Mouse (Mus musculus): ENCODE data around the gene Agbl3.

GRCm38 (mm10) chr6:34874101-34874921 is 94.1 kb downstream of the Agbl3 start:
- TF ChIP-seq CTCF (IDR thresholded peaks at IDR 0.05; ENCODE audit: borderline replicate concordance, insufficient read depth, low read depth, low read length) (no peak), POLR2A (IDR thresholded peaks at IDR 0.05; ENCODE audit: borderline replicate concordance, insufficient read depth, low read length) (no peak)

Measured in cerebellum, adult 2 months (tissue).